Mouse (Mus musculus): ENCODE results near the gene Sorcs3. TPM values are rescaled to one million over a fixed set of nuclear protein-coding genes. Genes with fewer than 3 reads are reported as not detected.

The Sorcs3 gene
- polyA plus RNA-seq, 1 experiment from 2014 or later, result 0.28 TPM

DNA sequence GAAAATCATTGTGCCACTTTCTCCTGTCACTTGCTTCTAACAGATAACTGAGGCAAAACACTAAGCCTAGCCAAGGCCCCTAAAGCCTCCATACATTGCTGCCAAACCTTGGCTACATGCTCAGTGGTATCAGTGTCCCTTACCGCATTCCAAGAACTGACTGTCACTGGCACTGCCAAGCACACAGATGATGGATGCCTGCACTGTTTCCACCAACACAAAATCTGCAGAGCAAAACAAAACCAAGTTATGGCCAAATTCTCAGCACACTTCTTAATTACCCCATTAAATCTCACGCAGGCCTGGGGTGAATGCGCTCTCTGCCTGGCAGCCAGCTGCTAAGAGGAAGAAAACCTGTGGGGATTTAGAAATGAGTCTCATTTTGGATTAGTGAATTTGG is 628.5 kb downstream of the Sorcs3 start:
- Histone ChIP-seq H3K4me2 (ENCODE audit: low read depth, severe bottlenecking) (no peak overlapping the region), H3K4me3 (ENCODE audit: low read depth, low read length) (no peak overlapping the region), H3K9me3 (ENCODE audit: control insufficient read depth, low read length) (no peaks in the 10 kb centered on the region), H3K9ac (ENCODE audit: low read length) (no peak overlapping the region), H3K36me3 (ENCODE audit: control insufficient read depth, insufficient read depth, low read length) (no peaks in the 10 kb centered on the region), H3K27ac (replicated peaks; ENCODE audit: low read depth, low read length) (no peak overlapping the region), H3K4me1 (ENCODE audit: control insufficient read depth, insufficient read depth, low read length) (no peaks in the 10 kb centered on the region), H3K27me3 (ENCODE audit: control insufficient read depth, insufficient read depth, low read length) (no peaks in the 10 kb centered on the region)
- 54% methylated on average over 3 of the region's 3 CpGs for WGBS
- ATAC-seq (ENCODE audit: insufficient number of reproducible peaks, low FRiP score, low TSS enrichment, low read depth), result no peak
- DNase-seq (ENCODE audit: low spot score), result no peak

DNA sequence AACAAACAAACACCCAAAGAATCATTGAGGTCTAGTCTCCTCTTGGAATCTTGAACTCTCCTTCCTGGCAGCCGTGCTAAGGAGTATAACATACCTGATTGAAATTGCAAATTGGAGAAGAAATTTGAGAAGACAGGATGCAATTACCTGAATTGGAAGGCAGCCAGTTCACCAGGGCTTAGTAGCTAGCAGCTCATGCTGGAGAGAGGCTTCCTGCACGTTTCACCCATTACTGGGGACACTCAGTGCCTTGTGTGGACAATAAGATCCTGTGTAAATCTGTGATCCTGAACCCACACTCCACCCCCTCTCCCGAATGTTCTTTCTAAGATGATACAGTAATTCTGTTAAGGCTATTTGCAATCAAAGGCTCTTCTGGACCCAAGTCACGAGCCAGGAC is 633.6 kb downstream of the Sorcs3 start:
- Histone ChIP-seq H3K4me3 (ENCODE audit: low read depth, low read length) (no peak overlapping the region), H3K4me1 (ENCODE audit: control insufficient read depth, insufficient read depth, low read length) (no peaks in the 10 kb centered on the region), H3K27me3 (ENCODE audit: control insufficient read depth, insufficient read depth, low read length) (no peaks in the 10 kb centered on the region), H3K27ac (replicated peaks; ENCODE audit: low read depth, low read length) (no peak overlapping the region), H3K9ac (ENCODE audit: low read length) (no peak overlapping the region), H3K4me2 (ENCODE audit: low read depth, severe bottlenecking) (no peak overlapping the region), H3K9me3 (ENCODE audit: control insufficient read depth, low read length) (no peaks in the 10 kb centered on the region), H3K36me3 (ENCODE audit: control insufficient read depth, insufficient read depth, low read length) (no peaks in the 10 kb centered on the region)
- WGBS, result 63% methylated on average over 4 of the region's 4 CpGs
- ATAC-seq (ENCODE audit: insufficient number of reproducible peaks, low FRiP score, low TSS enrichment, low read depth), result no peak
- no peak for DNase-seq (ENCODE audit: low spot score)

GRCm38 (mm10) chr19:48847700-48848099 is 641.9 kb downstream of the Sorcs3 start:
- Histone ChIP-seq H3K4me3 (ENCODE audit: low read depth, low read length) (no peak overlapping the region), H3K4me2 (ENCODE audit: low read depth, severe bottlenecking) (no peak overlapping the region), H3K27ac (replicated peaks; ENCODE audit: low read depth, low read length) (no peak overlapping the region), H3K36me3 (ENCODE audit: control insufficient read depth, insufficient read depth, low read length) (no peaks in the 10 kb centered on the region), H3K27me3 (ENCODE audit: control insufficient read depth, insufficient read depth, low read length) (no peaks in the 10 kb centered on the region), H3K4me1 (ENCODE audit: control insufficient read depth, insufficient read depth, low read length) (no peaks in the 10 kb centered on the region), H3K9me3 (ENCODE audit: control insufficient read depth, low read length) (no peaks in the 10 kb centered on the region), H3K9ac (ENCODE audit: low read length) (no peak overlapping the region)
- ATAC-seq (ENCODE audit: insufficient number of reproducible peaks, low FRiP score, low TSS enrichment, low read depth) (no peak), DNase-seq (ENCODE audit: low spot score) (no peak)
- WGBS, result 60% methylated on average over 3 of the region's 3 CpGs

DNA sequence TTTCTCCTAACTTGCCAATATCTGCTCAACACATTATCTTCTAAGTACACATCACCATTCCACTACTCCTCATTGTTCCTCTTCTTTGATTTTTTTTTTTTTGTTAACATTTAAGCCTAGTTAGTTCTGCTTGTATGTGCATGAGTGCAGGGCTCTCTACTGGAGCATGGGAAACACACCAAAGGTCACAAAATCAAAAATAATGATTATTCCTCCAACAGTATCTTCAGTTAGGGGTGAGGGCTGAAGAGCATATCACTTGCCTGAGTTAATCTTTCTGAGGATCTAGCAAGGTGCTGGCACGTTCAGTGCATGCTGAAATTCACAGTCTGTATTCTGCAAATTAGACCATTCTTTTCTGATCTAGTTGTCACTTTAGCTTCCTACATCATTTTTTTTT is 644.6 kb downstream of the Sorcs3 start:
- no peak overlapping the region for H3K27ac ChIP-seq (replicated peaks; ENCODE audit: low read depth, low read length)
- H3K9ac ChIP-seq (ENCODE audit: low read length), result no peak overlapping the region
- no peaks in the 10 kb centered on the region for H3K4me1 ChIP-seq (ENCODE audit: control insufficient read depth, insufficient read depth, low read length)
- WGBS, result 73% methylated on average over 1 of the region's 1 CpGs
- H3K36me3 ChIP-seq (ENCODE audit: control insufficient read depth, insufficient read depth, low read length), result no peaks in the 10 kb centered on the region
- H3K4me2 ChIP-seq (ENCODE audit: low read depth, severe bottlenecking), result no peak overlapping the region
- H3K27me3 ChIP-seq (ENCODE audit: control insufficient read depth, insufficient read depth, low read length), result no peaks in the 10 kb centered on the region
- H3K9me3 ChIP-seq (ENCODE audit: control insufficient read depth, low read length), result no peaks in the 10 kb centered on the region
- no peak overlapping the region for H3K4me3 ChIP-seq (ENCODE audit: low read depth, low read length)
- ATAC-seq (ENCODE audit: insufficient number of reproducible peaks, low FRiP score, low TSS enrichment, low read depth) (no peak), DNase-seq (ENCODE audit: low spot score) (no peak)

Data from limb, embryonic 11.5 days (tissue).